Mouse (Mus musculus): ENCODE measurements around the gene Tmbim7.

Gene Tmbim7

DNA sequence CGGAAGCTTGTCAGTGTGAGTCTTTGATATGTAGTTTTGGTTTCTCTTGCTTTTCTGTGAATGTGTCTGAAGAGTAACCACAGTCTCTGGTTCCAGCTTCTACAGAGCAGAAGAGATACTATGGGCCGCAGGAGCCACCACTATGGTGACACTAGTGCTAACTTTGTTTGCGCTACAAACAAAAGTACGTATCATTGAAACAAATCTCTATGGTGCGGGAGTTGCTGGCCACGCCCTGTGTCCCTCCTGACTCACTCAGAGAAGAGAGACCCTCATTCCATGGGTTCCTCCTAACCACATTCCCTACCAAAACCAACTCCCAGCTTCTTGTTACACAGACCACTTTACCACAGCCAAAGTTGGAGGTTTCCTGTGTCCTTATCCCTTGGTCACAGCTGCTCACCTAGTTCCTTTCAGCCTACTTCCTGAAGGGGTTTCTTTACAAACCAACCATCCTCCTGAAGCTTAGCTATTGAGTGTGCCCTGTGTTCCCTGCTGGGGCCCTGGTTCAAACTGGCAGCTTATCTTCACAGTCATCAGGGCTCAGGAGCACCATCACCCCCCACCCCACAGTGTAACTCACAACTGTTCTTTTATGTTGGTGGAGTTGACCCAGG is 19.1 kb downstream of the Tmbim7 start:
- no peak for DNase-seq

DNA sequence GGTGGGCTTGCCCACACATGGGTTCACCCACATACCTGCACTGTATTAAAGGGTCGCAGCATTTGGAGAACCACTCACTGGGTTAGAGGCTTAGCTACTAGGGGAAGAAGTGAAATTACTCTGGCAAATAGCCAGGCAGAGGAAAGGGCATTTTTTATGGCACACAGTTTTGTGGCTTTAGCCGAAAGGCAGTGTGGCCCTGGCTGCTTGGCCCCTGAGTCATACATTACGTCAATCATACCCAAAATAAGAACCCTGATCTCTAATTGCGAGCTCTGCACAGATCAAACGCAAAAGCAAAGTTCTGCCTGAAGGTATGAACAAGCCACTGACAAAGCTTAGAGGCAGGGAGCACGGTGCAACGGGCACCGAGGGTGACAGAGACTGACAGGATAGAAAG is 37.3 kb downstream of the Tmbim7 start:
- DNase-seq, result no peak

DNA sequence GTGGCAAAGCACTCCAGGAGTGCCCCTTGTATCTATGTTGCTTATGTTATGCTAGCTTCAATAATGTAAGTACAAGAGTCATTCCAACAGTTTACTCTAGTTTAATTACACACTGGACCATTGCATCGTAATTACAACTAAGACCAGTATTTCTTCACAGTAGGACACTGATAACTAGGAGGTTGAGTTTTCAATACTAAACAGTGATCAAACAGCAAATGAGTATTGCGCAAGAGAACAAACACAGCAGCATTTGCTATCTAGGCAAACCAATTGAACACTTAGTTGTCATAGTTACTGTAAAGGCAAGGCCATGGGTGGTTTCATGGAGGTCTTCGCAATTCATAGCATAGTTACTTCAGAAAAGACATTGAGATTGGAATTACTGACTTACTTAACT is 40.3 kb downstream of the Tmbim7 start:
- DNase-seq, result no peak

DNA sequence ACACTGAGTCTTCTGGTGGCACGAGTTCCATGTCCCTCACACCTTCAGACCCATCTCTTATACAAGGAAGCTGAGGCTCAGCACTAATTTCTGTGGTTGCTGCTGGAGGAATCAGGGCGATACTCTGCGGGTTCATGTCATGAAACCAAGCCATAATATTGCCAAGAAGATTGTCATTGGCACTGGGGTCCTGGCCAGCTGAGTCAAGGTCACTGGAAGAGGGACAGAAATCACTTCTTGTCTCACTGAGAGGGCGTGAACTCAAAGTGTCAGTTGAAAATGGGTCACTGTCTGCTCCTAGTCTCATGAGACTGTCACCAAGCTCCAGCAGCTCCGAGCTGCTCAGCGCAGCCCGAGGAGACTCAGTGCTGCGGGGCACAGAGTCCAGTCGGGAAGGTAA is 42.0 kb downstream of the Tmbim7 start:
- no peak for DNase-seq

DNA sequence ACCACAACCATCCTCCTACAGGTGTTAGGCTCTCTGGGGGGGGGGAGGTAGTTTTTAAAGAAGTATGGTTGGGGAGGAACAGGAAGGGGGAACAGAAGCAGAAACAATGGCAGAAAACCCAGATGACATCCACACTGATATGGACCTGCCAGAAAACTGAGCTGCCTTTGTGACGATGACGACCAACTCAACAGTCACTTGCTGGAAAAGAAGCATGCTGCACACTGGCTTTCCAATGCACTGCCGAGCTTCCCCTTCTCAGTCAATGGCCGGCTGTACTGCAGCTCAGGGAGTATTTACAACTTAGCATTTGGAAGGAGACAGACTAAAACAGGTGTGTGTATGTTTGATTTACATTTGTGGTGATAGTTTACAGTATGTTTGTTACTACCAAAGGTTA is 44.2 kb downstream of the Tmbim7 start:
- DNase-seq, result no peak

DNA sequence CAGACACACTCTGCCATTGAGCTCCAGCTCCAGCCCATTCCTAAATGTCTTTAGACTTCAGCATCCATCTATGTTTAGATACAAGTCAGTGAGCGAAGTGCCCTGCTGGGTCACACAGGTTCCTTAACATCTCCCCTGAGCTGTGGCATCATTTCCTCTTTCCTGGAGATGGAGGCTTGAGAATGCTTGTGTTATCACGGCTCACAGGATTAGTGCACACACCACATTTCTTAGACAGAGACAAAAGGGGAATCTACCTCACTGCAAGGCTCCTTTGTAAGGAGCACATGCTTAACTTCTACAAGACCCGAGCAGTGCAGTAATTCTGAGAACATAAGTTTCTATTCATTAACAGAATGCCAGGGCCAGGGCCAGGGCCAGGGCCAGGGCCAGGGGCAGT is 45.0 kb downstream of the Tmbim7 start:
- no peak for DNase-seq

DNA sequence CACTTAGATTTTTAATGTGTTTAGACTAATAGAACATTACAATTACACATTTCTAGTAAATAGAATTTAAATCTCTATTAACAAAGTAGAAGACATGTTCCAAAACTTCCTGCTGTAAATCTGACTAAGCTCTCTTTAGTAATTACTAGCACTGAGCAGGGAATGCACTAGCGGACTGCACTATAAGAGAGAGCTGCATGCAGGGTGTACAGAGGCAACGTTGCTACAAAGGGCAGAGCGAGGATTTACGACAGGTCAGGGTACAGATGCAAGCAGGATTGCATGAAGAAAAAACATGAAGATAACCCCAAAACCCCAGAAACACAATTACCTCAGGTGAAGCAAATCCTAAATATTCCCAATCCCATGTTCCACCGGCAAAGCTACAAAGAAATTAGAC is 49.0 kb downstream of the Tmbim7 start:
- DNase-seq, result no peak

DNA sequence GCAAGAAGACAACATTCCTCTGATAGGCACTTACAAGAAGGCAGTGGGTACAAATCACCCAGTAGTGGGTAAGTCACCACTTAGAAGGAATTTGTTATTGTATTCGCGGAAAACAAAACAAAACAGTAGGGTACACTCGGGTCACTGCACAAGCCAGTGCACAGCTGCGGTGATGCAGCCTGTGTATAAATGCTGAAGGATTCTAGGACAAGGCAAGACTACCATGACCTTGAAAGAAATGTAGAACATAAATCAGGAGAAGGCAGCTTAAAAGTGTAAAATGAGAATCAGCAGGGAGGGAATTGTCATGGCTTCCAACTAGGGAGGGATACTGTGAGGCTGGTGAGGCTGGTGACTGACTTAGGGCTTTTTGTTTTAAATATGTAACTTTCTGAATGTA is 51.2 kb downstream of the Tmbim7 start:
- DNase-seq, result no peak

DNA sequence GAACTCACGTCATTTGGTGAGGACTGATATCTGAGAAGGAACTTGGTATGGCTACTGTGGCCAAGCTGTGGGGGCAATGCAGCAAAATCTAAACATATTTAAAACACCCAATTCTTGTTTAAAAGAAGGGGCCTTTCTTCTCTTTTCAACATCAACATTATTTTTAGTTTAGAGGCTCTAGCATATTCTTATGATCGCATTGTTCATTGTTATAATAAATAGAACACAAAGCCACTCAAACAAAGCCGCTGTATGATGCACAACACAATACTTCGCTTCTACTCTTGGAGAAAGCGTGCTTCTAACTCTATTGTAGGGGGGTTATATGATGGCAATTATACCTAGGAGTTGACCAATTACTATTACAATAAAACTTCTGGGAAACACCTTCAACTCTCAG is 64.8 kb downstream of the Tmbim7 start:
- no peak for DNase-seq

DNA sequence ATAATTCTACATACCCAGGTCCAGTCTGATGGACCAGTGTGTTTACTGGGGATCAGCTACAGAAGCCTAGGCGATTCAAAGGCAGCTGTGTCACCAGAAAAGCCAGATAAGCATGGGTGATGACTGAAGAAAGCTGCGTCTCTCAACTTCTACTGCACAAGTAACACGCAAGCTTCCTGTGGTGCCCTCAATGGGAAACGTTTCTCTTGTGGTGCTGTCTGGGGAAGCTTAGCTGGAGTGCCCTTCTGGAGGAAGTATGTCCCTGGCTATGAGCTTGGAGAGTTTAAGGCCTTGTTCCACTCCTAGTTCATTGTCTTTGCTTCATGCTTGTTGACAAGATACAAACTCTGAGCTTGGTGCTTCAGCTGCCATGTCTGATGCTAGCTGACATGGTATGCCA is 68.4 kb downstream of the Tmbim7 start:
- DNase-seq, result no peak

DNA sequence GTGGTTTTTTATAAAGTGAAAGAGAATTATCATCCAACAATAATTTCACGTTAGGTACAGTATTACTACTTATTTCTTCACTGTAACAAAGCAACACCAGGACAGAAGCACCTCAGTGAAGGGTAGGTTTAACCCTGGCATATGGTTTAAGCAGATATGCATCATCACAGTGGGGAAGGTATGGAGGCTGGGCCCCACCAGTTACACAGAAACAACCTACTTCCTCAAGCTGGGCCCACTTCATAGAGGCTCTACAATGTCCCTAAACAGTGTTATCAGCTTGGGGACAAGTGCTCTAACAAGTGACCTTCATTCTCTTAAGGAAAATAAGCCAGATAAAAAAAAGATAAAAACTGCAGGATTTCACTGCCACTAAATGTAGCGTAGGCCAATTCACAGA is 71.9 kb downstream of the Tmbim7 start:
- no peak for DNase-seq

DNA sequence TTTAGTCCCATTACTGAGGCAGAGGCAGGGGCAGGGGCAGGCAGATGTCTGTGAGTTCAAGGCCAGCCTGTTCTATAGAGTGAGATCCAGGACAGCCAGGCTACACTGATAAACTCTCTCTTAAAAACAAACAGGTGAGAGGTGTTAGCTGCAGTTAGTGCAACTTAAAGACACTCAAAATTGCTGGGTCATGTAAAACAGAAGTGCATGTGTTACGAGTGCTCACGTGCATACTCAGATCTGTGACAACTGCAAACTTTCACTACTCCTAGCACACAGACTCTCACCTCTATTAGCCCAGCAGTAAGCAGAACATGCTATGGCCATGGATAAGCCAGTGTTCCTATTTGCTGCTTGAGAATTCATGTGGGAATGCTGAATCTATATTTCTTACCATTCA is 72.4 kb downstream of the Tmbim7 start:
- DNase-seq, result no peak

DNA sequence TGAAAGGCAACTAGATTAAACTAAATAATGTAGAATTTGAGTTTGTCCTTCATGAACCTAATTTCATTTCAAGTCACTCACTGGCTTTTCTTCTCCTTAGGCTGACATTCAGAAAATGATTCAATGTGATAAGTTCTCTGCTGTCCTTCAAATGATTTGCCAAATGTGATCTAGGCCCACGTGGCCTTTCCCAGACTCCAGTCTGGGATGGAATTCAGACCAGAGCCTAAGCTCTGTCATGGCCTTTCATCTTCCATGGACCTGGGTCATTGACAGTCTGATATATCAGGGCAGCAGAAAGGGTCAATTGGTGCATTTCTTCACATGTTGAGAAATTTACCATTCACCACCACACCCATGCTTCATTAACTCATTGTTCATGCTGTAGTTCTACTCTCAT is 74.5 kb downstream of the Tmbim7 start:
- DNase-seq, result no peak

DNA sequence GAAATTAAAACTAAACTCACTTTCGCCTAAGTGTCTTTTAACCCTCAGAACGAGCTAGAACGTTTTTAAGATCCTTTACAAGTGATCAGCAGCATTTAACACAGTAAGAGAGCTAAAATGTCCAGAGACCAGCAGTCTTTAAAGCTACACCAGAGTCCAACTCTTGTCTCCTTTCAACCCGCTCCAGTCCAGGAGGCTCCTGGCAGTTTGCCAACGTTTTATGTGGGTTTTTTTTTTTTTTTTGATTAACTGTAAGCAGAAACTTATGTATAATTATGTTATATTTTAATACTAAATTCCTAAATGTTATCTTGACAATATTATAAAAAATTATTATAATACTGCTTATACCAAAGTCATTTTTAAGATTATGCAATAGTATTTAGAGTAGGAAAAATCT is 77.8 kb downstream of the Tmbim7 start:
- peak; percentile 46 for DNase-seq
